17 mouse cellular contexts compared by ENCODE assay signal in the genomic region with DNA sequence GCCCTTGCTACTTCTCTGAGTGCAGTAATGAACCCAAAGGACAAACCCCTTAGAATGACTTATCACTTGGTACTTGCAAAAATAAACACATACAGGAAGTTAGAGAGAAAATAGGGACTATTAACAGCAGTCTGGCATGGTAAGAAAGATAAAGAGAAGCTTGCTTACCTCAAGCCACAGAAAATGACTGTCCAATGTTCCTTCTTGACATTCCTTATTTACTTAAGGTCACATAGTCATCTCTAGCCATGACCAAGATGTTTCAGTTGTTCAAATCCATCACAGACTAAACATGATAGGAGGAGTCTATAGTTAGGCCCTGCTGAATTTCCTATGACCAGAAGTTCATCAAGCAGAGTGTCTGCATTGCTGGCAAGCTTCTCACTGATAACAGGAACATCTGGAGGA.
DNase-seq lines count a peak whose midpoint lies in the region; ATAC-seq and TF ChIP-seq lines count a peak whose summit lies in the region.
"Had no signal": no experiment of that assay in that cellular context is flagged by ENCODE, and none has a peak within 500 bp of the region (broad histone marks: within the 10 kb centered on the region; RNA-seq: fewer than 3 reads in every experiment).

No protein-coding gene starts in this region.

- H3K36me3 ChIP-seq in heart, embryonic 12.5 days, result no peaks in the 10 kb centered on the region
- no peaks in the 10 kb centered on the region for H3K36me3 ChIP-seq in lung, embryonic 14.5 days (ENCODE audit: insufficient read depth)
- H3K36me3 ChIP-seq in liver, embryonic 14.5 days (replicated peaks; ENCODE audit: control insufficient read depth, insufficient read depth, low read depth), result no peaks in the 10 kb centered on the region
- H3K36me3 ChIP-seq: hindbrain, embryonic 10.5 days; midbrain, embryonic 15.5 days had no signal

- H3K9ac ChIP-seq in heart, embryonic 12.5 days, result no peak overlapping the region
- H3K9ac ChIP-seq in lung, embryonic 14.5 days, result no peak overlapping the region
- H3K9ac ChIP-seq in liver, embryonic 14.5 days (replicated peaks), result no peak overlapping the region
- H3K9ac ChIP-seq: embryonic facial prominence, embryonic 13.5 days; forebrain, embryonic 15.5 days; limb, embryonic 12.5 days; midbrain, embryonic 15.5 days had no signal

- no peaks in the 10 kb centered on the region for H3K27me3 ChIP-seq in heart, embryonic 12.5 days (replicated peaks)
- H3K27me3 ChIP-seq in lung, embryonic 14.5 days (ENCODE audit: insufficient read depth, low read length), result no peaks in the 10 kb centered on the region
- H3K27me3 ChIP-seq in liver, embryonic 14.5 days (ENCODE audit: control insufficient read depth, insufficient read depth, low read length), result no peaks in the 10 kb centered on the region
- H3K27me3 ChIP-seq: embryonic facial prominence, embryonic 13.5 days; forebrain, embryonic 15.5 days; limb, embryonic 12.5 days; midbrain, embryonic 15.5 days had no signal

- no peak overlapping the region for H3K4me3 ChIP-seq in heart, embryonic 12.5 days
- H3K4me3 ChIP-seq in lung, embryonic 14.5 days (ENCODE audit: low read depth, low read length), result no peak overlapping the region
- no peak overlapping the region for H3K4me3 ChIP-seq in liver, embryonic 14.5 days (ENCODE audit: insufficient read depth in 1 of 2, low read depth in 2 of 2, low read length in 2 of 2)
- H3K4me3 ChIP-seq: embryonic facial prominence, embryonic 13.5 days; forebrain, embryonic 15.5 days; hindbrain, embryonic 10.5 days; limb, embryonic 12.5 days; midbrain, embryonic 15.5 days; myocyte had no signal

- no peak for TF ChIP-seq CTCF in lung, embryonic 14.5 days (IDR thresholded peaks at IDR 0.05; ENCODE audit: low read depth)
- TF ChIP-seq CTCF in liver, embryonic 14.5 days (IDR thresholded peaks at IDR 0.05; ENCODE audit: low read depth), result no peak

- H3K4me1 ChIP-seq in heart, embryonic 12.5 days (replicated peaks), result 0 out of 2 replicates have a peak, but pooled peaks cover 2% of the 10 kb centered on the region
- H3K4me1 ChIP-seq in lung, embryonic 14.5 days (ENCODE audit: insufficient read depth), result no peaks in the 10 kb centered on the region
- peaks cover 0 to 2% of the 10 kb centered on the region in 2 experiments; a peak in 1 of 4 replicates for H3K4me1 ChIP-seq in liver, embryonic 14.5 days (replicated peaks; ENCODE audit: control insufficient read depth in 2 of 2, insufficient read depth in 2 of 2, low read length in 1 of 2)
- H3K4me1 ChIP-seq: embryonic facial prominence, embryonic 13.5 days; forebrain, embryonic 15.5 days; hindbrain, embryonic 10.5 days; limb, embryonic 12.5 days; midbrain, embryonic 15.5 days had no signal

- 0 out of 2 replicates have a peak, but pooled peaks have one; percentile 36 for ATAC-seq in heart, embryonic 12.5 days (ENCODE audit: insufficient number of reproducible peaks, low FRiP score)
- ATAC-seq in lung, embryonic 14.5 days (ENCODE audit: insufficient read depth), result no peak; the same call in 1 of the 2 replicates
- peak; percentile 57; the same call in 1 of the 2 replicates for ATAC-seq in liver, embryonic 14.5 days (ENCODE audit: insufficient read depth)
- ATAC-seq in frontal cortex, adult (ENCODE audit: low TSS enrichment), result no peak
- ATAC-seq: forebrain, embryonic 15.5 days; midbrain, embryonic 15.5 days had no signal

- no peak for DNase-seq in heart, postnatal 36 days
- DNase-seq in lung, embryonic 14.5 days, result peak; percentile 31
- DNase-seq in lung, postnatal 10 days, result no peak
- no peak for DNase-seq in liver, embryonic 14.5 days (ENCODE audit: low read depth in 3 of 3, low spot score in 3 of 3)
- no peak for DNase-seq in thymus, postnatal 0 days (ENCODE audit: low spot score)
- DNase-seq: adrenal gland, adult 8-10 months; cerebellum, postnatal 10 days; kidney, adult 11 months; thymus, postnatal 25 days had no signal

- H3K4me2 ChIP-seq in heart, embryonic 12.5 days, result no peak overlapping the region
- H3K4me2 ChIP-seq in lung, embryonic 14.5 days, result no peak overlapping the region
- no peak overlapping the region for H3K4me2 ChIP-seq in liver, embryonic 14.5 days (ENCODE audit: low read depth)
- H3K4me2 ChIP-seq: embryonic facial prominence, embryonic 13.5 days; forebrain, embryonic 15.5 days; limb, embryonic 12.5 days; midbrain, embryonic 15.5 days had no signal

- no peaks in the 10 kb centered on the region for H3K9me3 ChIP-seq in heart, embryonic 12.5 days (replicated peaks)
- H3K9me3 ChIP-seq in lung, embryonic 14.5 days (ENCODE audit: low read depth, low read length), result no peaks in the 10 kb centered on the region
- H3K9me3 ChIP-seq in liver, embryonic 14.5 days (ENCODE audit: control insufficient read depth, low read length), result no peaks in the 10 kb centered on the region
- H3K9me3 ChIP-seq: embryonic facial prominence, embryonic 13.5 days; forebrain, embryonic 15.5 days; hindbrain, embryonic 10.5 days; limb, embryonic 12.5 days; midbrain, embryonic 15.5 days had no signal

- TF ChIP-seq EP300 in liver, embryonic 14.5 days (IDR thresholded peaks at IDR 0.05; ENCODE audit: low read depth), result no peak

- no peak overlapping the region for H3K27ac ChIP-seq in heart, embryonic 12.5 days (ENCODE audit: poor library complexity, severe bottlenecking)
- H3K27ac ChIP-seq in lung, embryonic 14.5 days (ENCODE audit: low read depth), result no peak overlapping the region
- no peak overlapping the region for H3K27ac ChIP-seq in liver, embryonic 14.5 days
- H3K27ac ChIP-seq: embryonic facial prominence, embryonic 13.5 days; forebrain, embryonic 15.5 days; hindbrain, embryonic 10.5 days; limb, embryonic 12.5 days; midbrain, embryonic 15.5 days had no signal

- intact Hi-C loops in heart, postnatal 36 days (cut with DNase I), result no loop called here

Comparison
In these comparisons a context has a peak if more than half of its experiments do, and no peak if none do; other contexts are left out.
1. ATAC-seq: peak in heart, embryonic 12.5 days (single experiment) and liver, embryonic 14.5 days (single experiment); none in lung, embryonic 14.5 days (single experiment) and frontal cortex, adult (single experiment).